Mouse (Mus musculus): ENCODE results near the gene Naif1.

Gene Naif1

DNA sequence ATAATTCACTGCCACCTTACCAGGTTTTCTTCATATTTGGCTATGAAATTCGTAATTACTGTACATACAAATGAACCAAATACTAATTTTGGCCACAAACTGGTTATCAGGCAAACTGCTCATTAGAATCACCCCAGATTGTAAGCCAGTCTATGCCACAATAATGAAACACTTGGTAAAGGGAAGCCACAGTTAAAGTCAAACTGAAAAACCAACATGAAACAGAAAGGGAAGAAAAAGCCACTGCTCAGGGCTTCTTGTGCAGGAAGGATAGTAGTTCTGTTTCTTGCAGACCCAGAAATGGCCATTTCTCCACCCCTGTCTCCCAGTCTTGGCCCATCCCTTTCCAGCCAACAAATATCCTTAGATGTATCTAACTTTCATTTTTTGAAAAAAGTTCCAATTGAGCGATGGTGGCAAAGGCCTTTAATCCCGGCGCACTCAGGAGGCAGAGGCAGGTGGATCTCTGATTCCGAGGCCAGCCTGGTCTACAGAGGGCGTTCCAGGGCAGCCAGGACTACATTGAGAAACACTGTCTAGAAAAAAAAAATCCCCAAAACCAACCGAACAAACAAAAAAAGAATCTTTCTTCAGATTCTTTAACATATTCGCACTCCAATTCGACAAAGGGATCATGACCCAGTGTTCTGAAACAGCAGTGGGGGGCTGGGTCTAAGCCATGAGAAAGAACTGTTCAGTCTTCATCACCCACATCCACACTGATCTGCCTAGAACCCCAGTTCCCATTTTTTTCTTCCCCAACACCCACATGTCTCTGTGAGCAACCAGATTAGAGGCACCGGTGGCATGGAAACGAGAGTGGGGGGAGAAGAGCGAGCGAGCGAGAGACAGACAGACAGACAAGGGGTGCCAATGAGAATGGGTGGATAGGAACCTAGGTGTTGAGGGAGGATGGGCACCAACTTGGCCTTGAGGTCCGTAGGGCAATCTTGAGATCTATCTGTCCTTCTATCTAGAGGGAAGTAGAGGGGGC lies at the start of gene Naif1:
Naif1 (plus strand) TSS at position 697 of the 994 bp plus-strand sequence.
- peak in 1 of 2 experiments; percentile 11 for DNase-seq (ENCODE audit: low spot score in 2 of 2)

DNA sequence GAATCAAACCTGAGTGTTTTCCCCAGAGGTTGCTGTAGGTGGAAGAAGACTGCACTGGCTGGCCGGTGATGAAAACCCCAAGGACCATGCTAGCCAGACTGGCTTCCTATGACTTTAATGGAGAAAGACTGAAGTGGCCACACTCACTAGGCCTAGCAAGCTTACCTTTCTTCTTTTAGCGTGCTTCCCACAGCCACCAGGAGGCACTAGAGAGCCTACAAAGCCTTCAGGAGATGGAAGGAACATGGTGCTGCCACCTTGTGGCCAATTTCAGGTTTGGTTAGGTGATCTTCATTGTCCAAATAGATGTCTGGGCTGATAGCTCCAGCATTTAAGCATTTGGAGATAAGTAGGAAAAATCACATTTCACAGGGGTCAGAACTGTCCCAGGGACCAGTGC lies 45.6 kb upstream of the Naif1 start:
- DNase-seq (ENCODE audit: low spot score in 2 of 2), result peak; percentile 86 to 94

DNA sequence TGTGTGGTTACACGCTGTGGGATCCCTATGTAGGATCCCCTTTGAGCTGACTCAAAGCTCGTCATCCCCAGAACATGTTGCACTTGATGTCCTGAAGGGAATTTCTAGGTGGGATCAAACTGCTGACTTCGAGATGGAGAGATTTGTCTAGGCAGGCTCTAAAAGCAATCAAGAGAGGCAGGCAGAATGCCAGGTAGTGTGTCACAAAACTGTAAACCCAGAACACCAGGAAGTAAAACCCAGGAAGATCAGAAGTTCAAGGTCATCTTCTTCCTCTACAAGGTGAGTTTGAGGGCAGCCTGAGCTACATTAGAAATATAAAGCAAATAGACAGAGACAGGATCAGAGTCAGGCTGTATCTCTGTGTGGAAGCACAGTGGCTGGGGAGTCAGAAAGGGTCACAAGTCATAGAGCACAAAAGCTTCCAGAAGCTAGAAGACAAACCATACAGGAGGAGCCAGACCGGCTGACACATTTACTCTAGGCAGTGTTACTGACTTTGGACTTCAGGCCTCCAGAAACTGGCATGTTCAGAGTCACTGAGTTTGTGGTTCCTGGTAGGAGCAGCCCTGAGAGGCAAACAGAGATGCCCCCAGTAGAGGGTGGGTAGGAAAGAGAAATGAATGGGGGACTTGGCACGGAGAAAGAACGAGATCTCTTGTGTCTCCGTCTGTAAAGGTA lies 43.0 kb upstream of the Naif1 start:
- no peak for DNase-seq (ENCODE audit: low spot score in 2 of 2)

DNA sequence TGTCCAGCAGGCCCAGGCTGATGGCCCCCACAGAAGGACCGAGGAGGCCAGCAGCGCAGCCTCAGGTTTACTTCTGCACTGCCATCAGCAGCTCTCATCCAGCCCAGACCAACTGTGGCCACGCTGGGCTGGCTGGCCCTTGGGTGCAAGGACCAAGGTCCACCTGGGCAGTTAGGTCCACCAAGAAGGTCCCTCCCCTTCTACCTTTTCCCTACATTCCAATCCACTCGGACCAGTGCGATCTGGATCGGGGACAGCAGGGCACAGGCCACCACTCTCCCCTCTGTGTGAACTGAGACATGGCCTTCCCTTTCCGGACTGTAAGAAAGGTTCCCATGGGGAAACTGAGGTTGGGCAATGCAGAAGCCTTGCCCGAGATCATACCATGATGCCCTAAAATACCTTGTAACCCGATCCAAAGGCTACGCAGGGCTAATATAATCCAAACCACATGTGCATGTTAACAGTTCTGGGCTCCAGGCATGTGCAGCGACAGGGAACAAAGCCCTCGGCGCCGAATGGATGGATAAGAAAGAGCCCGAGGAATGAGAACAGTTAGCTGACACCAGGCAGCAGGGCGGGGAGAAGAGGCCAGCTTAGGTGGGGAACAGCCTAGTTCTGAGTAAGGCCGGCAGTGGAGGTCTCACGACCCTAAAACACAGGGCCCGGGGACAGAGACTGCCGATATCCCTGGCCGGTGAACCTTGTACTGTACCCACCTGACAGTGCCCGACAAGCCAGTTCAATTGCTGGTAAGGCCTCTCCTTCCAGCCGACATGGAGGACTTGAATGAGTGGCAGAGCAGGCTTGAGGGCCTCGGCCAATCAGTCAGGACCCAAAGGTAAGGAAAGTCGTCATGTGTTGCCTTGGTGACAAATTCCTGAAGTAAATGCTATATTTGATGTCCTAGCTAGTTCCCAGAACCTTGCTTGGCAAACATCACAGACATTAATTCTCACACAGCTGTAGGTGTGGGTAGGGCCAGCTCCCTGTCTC lies 41.5 kb upstream of the Naif1 start:
- no peak for DNase-seq (ENCODE audit: low spot score in 2 of 2)

DNA sequence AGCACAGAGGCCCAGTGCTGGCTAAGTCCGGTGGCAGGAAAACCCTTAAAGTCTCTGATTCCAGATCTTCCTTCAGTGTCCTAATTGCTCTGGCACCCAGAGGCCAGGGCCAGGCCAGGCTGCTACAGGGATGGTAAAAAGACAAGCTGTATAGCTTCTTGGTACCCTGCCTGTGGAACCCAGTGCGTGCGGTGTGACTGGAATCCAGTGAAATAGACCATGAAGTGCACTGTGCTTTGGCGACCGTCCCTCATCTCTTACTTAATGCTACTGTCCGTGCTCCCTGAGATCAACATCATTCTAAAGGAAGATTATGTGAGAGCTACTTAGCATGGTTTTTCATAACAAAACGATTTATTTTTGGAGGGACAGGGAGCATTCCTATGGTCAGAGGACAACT lies 38.9 kb upstream of the Naif1 start:
- DNase-seq (ENCODE audit: low spot score in 2 of 2), result no peak

DNA sequence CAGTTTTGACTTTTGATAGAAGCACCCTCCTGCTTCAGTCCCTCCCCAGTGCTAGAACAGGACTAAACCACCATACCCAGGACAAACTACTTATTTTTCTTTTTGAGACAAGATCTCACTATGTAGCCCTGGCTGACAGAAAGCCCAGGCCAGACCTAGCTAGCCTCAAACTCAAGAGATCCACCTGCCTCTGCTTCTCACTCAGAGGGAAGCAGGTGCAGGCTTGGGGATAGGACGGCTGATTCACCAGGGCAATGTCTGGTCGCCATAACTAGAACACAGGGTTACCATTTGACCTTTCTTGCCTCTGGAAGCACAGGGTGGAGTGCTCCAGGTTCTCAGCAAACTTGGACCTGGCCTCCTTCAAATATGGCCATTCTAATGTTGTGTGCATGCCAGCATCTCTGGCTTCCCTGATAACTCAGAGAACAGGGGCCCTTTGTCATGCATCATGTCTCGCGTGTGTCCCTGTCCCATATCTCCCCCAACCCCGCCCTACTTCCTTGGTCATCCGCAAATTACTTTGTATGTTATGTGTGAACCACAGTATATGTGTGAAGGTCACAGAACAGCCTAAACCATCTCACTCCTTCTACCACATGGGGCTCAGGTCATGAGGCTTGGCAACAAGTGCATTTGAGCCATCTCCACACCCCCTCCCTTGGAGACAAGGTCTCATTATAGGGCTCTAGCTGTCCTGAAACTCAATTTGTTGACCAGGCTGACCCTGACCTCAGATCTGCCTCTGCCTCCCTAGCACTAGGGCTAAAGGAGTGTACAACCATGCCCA lies 37.3 kb upstream of the Naif1 start:
- DNase-seq (ENCODE audit: low spot score in 2 of 2), result no peak

DNA sequence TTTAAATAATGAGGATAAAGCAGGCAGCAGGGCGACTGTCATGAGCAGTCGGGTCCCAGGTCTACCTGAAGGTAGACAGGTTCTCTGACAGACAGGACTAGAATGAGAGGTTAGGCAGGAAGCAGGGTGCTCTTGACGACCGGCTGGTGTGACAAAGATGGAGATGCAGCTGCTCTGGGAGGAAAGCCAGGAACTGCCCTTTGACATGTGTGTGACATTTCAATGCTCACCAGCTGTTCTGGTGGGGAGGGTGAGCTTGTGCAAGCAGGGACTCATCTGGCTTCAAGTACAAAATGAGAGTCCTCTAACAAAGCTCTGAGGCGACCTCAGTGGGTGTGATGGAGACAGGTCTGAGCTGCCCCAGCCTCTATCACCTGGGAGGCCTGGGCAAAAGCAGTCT lies 36.3 kb upstream of the Naif1 start:
- DNase-seq (ENCODE audit: low spot score in 2 of 2), result no peak

DNA sequence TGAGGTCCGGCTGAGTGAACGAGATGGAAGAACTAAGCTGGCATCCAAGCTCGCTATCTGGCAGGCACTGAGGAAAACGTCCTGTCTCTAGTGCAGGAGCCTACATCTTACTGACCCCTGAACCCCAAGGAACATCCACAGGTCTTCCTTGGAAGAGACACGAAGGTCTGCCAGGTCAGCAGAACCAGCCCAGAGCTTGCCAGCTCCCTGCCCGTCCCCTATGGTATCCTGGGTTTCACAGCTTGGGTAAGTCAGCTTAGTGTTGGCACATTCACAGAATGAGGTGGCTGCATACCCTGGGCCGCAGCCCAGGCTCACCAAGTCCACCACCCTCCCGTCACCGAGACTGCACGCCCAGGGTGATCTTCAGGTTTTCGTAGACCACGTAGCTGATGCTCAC lies 34.5 kb upstream of the Naif1 start:
- no peak for DNase-seq (ENCODE audit: low spot score in 2 of 2)

DNA sequence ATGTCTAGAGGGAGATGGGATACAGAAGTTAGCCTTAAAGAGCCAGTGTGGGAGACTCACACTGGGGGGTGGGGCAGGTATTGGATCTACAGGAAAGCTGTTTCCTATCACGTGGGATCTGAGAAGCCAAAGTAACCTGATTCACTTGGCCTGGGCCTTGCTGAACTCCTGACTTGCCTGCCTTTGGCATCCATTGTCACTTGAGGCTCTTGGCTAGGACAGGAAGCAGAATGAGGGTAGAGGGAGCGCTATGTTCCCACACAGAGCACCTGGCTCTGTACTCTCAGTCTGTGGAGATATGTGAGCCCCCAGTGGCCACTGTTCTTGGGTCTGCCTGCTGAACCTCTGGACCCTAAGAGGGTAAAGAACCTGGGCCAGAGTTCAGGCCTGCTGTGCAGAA lies 33.7 kb upstream of the Naif1 start:
- no peak for DNase-seq (ENCODE audit: low spot score in 2 of 2)

DNA sequence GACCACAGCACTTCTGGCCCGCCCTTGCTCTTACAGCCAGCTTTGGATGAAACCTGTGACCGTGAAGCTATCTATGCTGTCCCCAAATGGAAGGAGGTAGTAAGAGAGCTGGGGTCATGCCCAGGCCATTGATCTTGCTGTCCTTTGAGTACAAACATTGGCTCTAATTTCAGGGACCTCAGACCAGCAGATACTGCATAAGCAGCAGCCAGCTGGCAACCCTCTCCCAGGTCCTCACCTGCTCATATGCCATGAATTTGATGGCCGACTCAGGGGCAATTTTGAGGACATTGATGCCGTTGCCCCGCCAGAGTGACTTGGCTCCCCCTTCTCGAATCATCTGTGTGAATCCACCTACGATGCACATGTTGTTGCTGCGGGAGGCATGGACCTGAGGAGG lies 32.8 kb upstream of the Naif1 start:
- no peak for DNase-seq (ENCODE audit: low spot score in 2 of 2)

DNA sequence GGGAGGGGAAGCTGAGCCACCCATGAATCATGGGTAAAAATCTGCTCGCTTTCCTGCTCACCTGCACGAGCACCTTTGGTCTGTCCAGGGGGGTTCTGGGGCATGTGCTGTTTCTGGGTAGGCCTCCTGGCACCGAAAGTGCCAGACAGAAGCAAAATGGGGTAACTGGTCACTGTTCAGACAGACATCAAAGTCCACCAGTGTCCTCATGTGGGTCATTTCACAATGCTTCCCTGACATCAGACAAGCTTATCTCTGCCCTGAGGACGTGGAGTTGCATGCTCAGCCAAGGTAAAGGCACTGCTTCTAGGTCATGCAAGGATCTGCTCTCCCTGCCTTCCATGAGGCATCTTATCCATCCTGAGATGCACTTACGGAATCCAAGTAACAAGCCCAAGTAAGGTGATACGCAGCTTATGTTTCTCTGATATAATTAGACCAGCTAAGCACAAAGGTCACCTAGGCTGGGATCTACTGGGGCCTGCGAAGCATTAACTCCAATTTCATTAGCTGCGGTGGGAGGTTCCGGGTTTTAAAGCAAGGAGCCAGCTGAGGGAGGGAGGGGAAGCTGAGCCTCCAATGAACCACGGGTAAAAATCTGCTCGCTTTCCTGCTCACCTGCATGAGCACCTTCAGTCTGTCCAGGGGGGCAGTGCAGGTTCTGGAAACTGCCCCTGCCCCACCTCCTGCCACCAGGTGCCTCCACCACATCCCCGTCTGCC lies 31.7 kb upstream of the Naif1 start:
- no peak for DNase-seq (ENCODE audit: low spot score in 2 of 2)

DNA sequence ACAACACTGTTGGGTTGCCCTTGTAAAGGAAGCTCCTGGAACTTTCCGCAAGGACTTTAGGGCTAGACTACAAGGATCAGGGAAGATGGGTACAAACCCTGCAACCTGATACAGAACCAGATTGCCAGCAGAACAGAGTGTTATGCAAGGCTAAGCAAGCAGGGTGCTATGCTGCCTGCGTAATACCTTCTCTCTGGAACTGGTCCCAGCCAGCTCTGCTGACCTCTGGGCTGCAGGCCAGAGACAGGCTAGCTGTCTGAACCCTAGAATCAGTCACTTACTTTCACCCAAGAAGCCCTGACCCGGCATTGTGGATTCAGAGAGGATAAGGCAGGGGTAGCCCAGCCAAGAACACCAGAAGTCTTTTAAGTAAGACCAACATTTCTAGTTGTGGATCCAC lies 30.9 kb upstream of the Naif1 start:
- DNase-seq (ENCODE audit: low spot score in 2 of 2), result no peak

DNA sequence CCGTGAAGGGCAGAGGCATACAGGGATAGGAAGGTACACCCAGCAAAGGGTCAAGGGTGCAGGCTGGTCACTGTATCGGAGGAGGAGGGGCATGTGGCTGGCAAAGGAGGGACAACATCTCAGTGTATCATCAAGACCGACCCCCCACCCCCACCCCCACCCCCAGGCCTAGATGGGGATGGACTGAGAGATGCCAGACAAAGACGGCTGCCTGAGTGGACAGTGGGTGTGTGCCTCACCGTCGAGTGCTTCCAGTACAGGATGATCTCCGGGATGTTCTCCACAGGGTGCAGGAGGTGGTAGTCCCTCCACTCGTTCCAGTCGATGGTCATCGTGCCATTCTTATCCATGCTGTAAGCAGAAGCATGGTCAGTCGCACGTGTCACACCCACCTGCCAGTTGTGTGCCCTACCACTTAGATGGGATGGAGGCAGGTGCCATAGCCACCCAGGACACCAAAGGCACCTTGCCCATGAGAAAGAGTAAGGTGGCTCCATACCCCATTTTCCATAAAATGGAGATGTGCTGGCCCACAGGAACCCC lies 30.1 kb upstream of the Naif1 start:
- no peak for DNase-seq (ENCODE audit: low spot score in 2 of 2)

DNA sequence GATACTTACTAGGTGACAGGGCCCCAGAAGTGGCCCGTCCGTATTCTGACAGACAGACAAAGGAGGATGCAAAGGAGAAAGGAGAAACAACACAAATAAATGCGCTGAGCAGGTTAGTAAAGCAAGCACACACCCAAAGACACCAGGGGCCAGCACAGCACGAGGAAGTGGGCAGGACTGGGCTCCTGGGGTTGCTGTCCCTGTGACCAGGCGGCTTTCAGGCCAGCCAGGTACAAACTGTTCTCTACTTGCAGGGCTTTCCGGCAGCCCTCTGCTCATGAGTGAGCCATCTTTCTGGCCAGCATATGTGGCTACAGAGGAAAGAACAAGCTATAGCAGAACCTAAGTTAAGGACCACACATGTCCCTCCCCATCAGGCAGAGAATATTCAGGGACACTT lies 29.6 kb upstream of the Naif1 start:
- no peak for DNase-seq (ENCODE audit: low spot score in 2 of 2)

DNA sequence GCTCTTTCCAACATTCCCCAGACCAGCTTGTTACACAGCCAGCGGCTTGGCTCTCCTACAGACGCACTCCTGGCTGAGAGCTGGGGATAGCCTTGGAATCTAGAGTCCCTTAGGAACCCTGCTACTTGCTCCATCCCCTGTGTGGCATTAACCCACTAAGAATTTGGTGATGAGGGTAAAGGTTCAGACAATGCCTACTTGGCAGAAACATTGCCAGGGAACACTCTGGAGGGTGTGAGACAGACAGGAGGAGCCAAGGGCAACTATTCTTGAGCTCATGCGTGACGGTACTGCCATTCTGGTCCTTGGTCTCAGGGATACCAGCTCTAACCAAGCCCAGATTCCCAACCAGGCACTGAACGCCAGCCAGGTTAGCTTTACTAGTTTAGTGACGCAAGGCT lies 28.4 kb upstream of the Naif1 start:
- no peak for DNase-seq (ENCODE audit: low spot score in 2 of 2)

DNA sequence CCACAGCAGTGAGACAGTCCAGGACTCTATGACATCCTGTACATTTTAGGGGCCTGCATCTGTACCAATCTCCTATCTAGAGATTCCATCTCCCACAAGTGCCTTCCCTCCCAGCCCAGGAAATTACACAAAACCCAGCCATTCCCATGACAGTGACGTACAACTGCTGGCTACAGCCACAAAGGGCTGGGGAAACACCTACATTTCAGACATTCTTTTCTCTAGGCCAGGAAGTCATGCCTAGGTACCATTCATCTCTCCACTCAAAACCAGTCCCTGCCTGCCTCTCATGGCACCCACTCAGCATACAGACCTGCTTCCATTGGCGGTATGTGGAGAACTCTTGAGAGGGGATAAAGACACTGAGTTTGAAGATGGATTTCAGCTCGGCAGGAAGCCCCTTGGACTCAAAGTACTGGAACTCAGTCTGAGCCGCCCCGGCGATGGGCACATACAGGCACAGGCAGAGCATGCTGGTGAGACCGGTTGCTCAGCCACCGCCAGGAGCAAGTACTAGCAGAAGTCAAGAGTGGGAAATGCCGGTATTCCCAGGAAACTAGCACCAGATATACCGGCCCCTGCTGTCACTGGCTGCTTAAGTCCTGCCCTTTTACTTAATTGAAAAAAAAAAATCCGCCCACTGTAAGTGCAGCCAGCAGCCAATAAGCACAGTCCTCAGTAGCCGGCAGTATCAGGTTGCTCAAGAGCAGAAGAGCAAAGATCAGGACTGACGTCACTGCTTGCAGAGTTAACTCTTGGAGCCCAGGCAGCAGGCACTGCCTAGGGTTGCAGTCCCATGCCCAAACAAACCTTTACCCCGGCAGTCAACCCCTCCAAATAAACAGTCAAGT lies 26.6 kb upstream of the Naif1 start:
- DNase-seq (ENCODE audit: low spot score in 2 of 2), result no peak

DNA sequence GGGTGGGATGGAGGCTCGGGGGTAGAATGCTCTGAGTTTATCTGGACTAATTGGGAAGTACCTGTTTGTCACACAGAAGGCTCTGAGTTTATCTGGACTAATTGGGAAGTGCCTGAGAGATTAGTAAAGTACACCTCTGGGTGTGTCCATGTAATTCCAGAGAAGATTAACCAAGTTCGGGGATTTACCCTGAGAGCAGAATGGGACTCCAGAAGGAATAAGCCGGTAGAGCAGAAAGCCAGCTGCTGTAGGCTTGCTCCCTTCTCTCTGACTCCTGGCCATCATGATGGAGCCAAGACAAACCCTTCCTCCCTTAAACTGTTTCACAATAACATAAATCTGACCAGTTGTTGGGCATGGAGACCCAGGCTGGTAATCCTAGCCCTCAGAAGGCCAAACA lies 25.5 kb upstream of the Naif1 start:
- DNase-seq (ENCODE audit: low spot score in 2 of 2), result no peak

DNA sequence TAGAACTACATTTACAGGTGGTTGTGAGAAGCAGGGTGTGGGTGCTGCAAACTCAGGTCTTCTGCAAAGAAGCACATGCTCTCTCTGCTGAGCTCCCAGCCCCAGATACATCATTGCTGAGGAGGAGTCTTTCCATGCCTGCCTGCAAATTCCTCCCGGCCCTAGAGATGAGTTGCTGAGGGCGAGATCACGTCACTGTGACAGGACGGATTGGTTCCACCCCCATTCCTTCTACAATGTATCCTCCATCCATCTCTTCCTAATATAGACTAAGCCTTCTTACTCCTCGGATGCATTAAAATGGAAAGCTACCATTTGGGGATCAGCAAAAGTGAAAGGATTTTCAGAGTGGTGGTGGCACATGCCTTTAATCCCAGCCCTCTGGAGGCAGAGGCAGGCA lies 24.7 kb upstream of the Naif1 start:
- no peak for DNase-seq (ENCODE audit: low spot score in 2 of 2)

DNA sequence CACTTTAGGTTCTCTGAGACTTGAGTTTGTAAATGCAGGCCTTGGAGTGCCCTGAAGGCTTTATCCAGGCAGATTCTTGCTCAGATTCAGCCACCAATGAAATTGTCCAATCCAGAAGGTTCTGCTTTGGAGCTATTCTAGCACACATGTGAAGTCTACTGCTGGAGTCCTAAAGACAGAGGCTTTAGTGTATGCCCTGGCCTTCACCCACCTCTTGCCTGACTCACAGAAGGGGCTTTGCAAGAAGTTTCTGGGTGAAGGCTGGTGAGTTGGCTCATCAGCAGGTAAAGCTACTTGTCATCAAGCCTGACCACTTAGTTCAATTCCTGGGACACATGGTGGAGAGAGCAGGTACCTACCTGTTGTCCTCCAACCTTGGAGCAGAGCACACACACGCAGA lies 24.1 kb upstream of the Naif1 start:
- DNase-seq (ENCODE audit: low spot score in 2 of 2), result no peak
